Mouse (Mus musculus) cerebellum, postnatal 14 days (tissue): ENCODE measurements around the gene Mindy1.
A peak's percentile ranks its signal among the peaks of the same experiment; 100 is the strongest.

ENCODE experiments used
- DNase-seq, 2 experiments: peaks; one replicate each; pipeline ENCODE4 v3.0.0; 2021; ENCODE audit warnings: mixed read lengths in 2 of 2

The Mindy1 gene

DNA sequence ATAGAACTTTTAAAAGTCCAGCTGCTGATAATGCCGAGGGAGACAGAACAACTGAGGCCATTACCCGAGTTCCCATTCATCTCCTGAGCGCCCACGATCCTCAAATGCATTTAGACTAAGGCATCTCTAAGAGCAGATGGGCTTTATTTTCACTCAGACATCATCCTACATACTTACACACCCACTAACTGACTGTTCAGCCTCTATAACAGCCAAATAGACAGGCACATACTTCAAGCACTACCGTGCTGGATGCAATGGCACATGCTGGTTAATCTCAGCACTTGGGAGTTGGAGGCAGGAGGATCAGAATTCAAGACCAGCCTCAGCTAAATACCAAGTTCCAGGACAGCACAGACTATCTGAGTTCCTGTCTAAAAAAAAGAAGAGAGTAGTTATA is 11.4 kb upstream of the Mindy1 start:
- DNase-seq: no peak

DNA sequence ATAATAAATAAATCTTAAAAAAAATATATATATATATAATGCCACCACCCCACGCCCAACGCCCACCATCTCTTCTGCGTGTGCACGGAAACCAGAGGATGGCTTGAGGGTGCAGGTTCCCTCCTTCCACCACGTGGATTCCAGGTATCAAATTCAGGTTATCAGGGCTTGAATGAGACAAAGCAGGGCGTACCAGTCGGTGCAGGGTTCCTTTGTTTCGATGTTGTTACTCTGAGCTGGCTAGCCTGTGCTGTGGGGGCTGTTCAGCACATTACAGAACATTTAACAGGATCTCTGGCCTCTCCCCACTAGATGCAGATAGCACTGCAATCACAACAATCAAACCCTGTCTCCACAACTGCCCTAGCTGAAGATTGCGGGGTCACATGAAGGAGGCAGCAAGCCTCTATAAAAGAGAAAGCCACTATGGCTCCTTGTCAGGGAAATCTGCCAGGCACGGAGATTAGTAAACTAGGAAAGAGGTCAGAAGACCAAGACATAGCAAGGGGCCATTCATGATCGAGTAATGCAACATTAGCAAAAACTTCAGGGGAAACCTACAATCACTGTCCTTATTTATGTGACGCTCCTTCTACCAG is 10.3 kb upstream of the Mindy1 start:
- DNase-seq: no peak

DNA sequence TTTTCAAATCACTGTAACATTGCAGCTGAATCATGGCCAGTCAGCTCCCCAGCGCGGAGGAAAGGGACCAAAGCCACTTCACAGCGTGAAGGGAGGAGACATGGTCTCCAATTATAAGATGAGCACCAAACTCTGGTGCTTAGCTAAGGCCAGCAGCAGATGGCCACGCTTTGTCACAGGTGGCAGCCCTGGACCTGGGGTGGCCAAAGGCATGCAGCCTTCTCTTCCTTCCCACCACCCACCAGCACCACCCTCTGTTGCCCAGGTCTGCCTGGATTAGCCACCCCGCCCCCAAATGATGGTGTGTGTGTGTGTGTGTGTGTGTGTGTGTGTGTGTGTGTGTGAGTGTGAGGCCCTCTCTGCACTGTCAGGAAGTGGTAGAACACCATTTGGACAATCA is 7.7 kb upstream of the Mindy1 start:
- DNase-seq: peak; percentile 90 to 92

DNA sequence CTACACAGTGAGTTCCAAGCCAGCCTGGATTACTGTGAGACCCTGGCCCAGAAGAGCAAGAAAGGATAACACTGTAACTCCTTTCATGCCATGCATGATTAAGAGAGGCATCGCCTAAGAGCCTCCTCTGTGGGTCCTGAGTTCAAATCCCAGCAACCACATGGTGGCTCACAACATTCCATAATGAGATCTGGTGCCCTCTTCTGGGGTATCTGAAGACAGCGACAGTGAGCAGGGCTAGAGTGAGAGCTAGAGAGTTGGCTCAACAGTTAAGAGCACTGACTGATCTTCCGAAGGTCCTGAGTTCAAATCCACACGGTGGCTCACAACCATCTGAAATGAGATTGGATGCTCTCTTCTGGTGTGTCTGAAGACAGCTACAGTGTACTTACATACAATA is 6.7 kb upstream of the Mindy1 start:
- DNase-seq: no peak

DNA sequence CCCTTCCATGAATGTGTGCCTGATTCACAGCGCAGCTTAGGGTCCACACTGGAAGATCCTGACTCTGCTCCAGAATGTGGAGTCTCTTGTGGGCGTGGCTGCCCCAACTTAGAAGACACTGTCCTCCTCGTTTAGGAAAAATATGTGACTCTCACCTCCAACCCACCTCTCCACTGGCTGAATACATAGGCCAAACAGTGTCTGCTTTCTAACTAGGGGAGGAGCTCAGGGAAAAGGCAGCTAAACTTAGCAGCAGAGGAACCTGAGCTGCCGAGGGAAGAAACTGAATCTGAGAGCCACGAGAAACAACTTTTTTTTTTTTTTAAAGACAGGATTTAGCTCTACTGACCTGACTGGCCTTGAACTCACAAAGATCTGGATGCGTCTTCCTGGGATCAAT is 6.0 kb upstream of the Mindy1 start:
- DNase-seq: no peak

DNA sequence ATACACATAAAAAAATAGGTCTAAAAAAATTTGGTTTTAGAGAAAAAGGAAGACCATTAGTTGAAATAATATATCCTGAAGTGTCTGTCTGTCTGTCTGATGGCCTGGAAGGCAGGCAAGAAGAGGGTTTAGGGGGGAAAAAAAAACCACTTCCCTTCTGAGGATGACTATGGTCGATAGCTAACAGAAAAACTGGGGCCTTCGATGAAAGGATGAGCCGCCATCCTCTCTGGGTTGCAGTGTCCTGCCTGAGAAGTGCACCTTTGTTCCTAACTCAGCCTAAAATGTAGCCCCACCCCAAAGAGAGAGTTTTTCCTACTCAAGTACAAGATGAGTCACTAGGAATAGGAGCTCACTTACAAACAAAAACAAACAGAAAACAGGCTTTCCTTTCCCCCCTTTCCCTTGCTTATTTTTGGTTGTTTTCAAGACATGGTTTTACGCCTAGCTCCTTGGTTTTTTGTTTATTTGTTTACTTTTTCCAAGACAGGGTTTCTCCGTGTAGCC is 4.7 kb upstream of the Mindy1 start:
- DNase-seq: no peak

DNA sequence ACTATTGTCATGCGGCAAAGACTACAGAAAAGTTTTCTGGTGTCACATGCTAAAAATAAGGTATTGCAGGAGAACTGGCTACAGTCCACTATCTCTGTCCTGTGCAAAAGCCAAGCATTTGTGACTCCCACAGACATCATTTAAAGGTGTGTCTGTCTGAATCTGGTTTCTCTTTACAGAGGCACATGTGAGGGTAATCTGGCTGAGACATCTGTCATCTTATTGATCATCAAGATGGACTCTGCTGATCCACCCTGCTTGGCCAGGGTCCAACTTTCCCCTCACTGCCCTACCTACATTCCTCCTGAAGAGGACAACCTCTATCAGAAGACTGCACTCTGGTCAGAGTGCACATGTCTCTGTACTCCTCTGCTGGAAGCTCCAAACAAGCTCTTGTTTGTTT is 4.0 kb upstream of the Mindy1 start:
- DNase-seq: peak; percentile 42 to 44

DNA sequence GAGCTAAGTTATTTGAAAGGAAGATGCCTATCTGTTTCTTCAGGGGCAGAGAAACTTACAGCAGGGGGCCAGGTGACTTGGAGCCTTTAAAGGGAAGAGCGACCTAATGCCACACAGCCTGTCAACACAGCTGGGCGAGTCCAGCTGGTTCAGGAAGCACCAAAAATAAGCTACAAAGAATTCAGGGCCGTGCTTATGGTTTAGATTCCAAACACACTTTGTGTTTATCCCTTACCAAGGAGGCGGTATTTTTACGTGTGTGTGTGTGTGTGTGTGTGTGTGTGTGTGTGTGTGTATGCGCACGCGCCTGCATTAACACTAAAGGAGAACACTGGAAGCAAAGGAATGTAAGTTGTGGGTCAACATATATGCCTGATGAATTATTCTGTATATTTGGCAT is 398 bp upstream of the Mindy1 start:
- DNase-seq: peak; percentile 45 to 58

DNA sequence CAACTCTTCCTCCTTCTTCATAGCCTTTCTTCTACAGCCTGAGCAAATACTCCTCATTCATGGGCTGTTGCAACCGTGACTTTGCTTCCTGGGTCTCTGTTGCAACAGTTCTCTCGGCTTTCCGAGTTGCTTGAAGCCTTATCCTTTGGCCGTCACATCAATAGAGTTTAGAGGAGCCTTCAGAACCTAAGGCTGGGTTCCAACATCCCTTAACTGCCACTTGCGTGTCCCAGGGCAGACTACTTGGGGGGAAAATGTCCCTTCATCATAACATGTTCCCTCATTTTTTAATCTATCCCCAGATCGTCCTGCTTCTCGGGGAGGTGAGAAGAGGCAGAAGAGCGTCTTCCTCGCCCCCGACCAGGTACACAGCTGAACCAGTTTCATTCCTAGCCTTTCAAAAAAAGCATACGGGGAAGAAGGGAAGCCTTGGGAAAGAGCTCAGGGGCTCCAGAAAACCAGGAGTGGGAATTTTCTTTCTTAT is 1.3 kb downstream of the Mindy1 start:
- peak; percentile 32 to 61 for DNase-seq

DNA sequence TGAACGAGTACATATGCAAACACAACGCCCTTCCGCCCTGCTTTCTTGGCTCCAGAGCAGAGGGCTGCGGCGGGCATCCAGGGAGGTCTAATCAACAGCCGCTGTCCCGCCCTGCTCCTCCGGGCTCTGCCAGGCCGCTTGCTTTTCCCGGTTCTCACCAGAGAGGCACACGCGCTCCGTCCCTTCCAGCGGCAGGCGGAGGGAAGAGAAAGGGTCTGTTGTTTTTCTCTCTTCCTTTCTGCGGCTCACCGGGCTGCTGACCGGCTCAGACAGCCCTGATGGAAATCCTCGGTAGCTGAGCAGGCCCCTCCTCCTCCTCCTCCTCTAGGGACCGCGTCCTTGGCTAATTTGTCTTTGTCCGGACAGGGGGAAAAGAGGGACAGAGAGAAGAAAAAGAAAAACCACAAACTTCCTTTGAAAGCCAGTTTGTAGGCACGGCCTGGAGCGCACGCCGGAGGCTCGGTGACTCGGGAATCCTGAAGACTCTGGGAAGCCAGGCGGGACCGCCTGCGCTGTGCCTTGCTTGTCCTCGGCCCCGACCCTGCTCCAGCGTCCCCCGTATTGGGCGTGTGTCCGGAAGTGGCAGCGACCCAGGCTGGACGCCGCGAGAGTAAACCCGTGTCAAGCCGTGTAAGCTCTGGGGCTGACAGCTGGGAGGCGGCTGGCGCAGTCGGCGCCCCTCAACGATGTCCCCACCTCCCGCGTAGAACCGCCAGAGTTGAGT is 1.9 kb downstream of the Mindy1 start:
- DNase-seq: peak; percentile 88 to 90

DNA sequence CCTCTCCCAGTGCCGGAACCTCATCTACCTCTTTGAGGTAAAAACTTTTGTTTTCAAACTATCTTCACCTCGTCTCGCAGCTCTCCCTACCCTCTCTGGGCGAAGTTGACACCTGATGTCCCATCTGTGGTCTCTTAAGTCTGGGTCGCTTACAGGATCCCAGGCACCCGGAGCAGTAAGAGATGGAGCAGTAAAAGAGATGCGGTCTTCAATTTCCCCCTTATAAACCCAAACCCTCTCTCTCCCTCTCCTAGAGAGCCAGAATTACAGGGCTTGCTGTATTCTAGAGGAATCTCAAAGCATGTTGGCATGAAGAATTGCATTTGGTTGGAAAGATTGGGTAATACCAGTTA is 2.4 kb downstream of the Mindy1 start:
- DNase-seq: no peak

DNA sequence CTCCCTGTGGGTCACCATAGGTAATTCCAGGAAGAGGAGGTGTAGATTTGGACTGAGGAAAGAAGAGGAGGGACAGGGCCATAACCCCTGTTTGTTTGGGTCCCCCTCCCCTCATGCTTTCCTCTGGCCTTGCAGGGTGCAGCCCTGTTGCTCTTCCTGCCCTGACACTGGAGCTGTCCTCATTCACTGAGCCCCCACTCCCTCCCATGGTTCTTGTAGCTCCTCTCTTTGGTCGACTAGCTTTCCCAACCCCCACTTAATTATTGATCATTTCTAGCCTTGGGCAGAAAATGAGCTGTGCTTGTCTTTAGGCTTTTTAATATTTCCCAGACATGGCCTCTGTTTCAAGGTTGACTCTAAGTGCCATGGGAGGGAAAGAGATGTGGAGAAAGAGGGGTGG is 2.9 kb downstream of the Mindy1 start:
- DNase-seq: no peak

DNA sequence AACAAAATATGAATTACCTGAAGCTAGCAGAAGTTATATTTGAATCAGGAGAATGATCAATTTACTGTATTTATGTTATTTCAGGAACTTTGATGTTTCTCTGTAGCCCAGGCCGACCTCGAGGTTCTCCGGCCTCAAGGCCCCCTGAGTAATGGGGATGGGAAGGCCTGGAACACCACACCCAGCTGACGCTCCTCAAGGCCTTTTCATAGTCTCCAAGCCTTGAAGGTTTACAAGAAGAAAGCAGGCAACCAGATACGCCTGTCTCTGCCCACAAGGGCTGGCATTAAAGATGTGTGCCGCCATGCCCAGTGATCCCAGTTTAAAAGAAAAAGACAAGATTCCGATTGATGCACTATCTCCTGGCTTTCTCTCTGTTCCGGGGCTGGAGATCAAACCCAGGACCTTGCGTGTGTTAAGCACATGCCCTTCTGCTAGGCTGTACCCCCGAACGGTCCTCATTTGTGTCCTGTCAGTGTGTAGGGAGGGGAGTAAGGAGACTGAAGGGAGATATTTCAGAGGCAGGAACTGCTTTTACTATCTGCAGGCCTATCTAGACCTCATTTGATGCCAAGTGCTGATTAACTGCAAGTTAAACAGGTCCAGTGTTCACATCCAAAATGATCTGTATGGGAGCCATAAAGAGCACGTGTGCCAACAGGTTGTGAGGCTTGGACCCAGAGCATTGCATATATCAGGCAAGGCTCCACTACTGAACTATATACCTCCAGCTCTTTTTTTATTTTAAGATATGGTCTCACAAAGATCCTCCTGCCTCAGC is 3.5 kb downstream of the Mindy1 start:
- DNase-seq: no peak

DNA sequence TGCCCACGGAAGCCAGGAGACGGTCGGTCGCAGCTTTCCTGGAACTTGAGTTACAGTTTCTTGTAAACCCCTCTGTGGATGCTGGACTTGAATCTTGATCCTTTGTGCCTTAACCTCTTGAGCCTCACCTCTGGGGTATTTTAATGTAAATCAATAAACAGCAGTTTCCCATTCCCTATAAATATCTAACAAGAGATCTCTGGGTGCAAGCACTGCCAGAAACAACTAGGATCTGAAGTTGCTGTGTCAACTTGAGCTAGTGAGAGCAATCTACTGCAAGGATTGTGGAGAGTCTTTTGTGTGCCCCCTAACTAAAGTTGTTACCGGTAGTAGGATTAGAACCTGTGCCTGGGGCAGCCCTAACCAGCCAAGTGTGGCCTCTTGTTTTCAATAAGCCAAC is 4.2 kb downstream of the Mindy1 start:
- no peak for DNase-seq

DNA sequence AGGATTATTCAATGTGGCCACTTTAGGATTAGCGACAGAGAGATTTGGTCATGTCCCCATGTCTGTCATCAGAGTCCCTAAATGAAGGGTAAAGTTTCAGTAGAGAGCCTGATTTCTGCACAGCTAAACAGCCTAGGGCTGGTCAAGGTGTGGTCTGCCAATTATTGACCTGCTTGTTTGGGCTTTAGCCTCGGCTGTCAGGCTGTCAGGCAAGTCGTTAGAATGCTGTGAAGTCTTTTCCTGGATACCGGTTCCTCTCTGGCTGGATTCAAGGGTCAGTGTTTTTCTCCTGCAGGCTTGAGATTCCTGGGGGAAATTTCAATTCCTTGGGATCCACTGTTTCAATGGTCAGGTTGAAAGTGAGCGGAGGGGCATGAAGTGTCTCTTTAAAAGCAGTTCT is 4.9 kb downstream of the Mindy1 start:
- no peak for DNase-seq

DNA sequence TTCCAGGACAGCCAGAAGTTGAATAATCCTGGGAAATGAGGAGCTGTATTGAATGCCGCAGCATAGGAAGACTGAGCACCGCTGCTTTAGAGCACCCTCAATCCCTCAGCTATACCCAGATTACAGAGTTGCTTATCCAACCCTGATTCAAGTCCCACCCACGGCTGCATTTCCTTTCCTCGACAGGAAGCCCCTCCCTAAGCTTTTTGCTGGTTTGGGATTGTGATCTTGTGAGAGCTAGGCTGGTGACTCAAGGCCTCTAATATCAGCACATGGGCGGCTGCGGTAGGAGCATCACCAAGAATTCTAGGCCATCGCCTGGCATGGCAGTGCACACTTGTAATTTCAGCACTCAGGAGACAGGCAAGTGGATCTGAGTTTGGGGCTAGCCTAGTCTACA is 5.4 kb downstream of the Mindy1 start:
- DNase-seq: no peak

DNA sequence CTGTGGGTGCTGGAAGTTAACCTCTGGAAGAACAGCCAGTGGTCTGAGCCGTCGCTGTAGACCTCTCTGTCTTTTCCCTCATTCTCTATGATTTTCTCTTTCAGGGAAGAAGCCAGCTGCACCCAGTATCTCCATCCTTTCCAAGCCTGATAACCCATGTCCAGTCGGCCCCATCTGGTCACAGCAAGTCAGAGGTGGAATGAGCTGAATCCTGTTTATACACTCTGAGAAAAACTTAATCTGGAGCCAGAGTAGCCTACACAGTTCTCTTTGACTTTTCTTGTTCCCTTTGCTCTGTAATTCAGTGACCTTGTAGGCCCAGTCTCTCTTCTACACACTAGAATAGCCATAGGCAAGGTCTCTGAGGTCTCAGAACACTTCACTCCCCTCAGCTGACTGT is 6.4 kb downstream of the Mindy1 start:
- no peak for DNase-seq

DNA sequence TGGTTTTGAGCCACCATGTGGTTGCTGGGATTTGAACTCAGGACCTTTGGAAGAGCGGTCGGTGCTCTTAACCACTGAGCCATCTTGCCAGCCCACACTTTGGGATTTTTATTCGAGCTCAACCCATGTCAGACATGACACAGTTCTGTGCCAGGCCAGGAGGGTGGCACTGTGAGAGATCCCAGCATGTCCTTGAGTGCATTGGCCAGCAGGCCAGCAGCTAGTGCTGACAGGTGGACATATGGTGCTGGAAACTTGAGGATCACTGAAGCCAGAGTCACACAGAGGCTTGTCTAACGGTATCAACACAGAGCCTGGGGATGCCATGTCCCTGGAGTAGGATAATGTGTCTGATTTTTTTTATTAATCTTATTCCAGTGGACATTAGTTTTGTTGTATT is 8.3 kb downstream of the Mindy1 start:
- peak; percentile 78 to 87 for DNase-seq

DNA sequence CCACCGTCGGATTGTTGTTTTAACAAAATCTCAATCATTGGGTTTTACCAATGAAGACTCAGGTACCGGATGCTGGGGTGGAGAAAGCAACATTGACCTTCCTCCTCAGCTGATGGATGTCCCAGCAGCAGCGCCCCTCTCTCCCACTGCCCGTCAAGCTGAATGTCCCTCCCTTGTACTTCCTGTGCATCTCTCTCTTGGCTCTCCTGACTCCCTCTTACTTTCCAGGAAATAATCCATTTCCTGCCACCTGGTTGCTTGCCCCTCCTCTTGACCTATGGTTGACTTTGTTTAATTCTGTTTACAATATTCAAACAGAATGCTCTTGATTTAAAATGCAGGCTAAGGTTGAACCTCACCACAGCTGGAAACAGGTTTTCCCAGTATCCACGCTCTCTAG is 9.0 kb downstream of the Mindy1 start:
- no peak for DNase-seq

DNA sequence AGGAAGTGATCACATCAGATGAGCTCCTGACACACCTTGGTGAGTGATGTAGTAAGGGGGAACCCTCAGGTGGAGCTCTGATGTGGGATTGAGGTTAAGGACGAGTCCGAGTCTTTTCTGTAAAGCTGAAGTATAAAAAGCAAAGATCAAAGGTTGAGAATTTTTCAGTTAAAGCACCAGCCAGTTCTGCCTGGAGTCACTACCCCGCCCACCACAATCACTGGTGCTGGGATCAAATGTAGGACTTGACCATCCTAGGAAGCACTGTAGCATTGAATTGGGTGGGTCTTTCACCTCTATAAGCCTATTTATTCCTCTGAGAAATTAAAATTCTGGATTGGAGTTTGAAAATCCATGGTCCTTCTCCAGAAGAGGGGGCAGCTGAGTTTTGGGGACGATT is 9.9 kb downstream of the Mindy1 start:
- no peak for DNase-seq

DNA sequence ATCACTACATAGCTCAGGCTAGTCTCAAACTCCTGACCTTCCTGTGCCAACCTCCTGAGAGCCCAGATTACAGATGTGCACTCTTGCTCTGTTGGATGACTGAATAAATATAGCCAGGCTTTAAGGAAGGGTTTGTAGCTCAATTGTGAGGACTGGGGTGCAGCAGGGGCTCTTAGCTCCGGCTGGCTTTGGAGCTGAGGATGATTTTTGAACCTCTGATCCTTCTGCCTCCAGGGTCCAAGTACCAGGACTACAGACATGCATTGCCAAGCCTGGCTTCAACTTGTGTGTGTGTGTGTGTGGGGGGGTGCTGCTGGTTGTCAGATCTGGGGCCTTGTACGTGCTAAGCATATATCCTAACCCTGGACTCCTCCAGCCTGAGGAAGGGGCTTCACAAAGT is 11.8 kb downstream of the Mindy1 start:
- no peak for DNase-seq

DNA sequence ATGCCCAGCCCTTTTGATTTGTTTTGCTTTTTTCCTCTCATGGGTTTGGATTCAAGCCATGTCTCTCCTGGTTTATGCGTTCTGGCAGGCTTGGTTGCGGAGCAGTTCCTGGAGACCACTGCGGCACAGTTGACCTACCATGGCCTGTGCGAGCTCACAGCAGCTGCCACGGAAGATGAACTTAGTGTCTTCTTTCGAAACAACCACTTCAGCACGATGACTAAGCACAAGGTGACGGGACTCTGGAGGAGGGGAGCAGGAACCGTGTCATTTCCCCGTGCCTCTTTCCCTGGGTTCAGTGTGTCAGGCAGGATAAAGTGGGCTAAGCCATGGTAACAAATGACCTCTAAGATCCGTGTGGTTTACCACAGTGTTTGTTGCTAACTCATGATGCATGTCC is 12.4 kb downstream of the Mindy1 start:
- DNase-seq: no peak

DNA sequence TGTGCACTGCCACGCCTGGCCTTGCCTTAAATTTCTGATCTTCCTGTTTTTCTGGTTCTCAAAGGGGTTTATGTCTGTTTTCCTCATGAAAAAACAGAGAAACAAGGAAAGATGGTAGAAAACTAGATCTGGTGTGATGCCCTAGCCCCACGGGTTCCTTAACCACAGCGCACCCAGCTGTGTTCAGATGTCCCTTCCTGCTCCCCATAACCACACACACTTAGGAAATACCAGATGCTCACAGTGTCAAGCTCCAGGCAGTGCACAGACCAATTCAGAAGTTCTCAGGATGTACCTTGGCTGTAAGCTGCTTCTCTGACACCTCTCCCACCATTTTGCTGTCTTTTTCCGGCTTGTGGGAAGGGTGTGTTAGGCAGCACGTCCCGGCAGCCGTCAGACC is 13.2 kb downstream of the Mindy1 start:
- no peak for DNase-seq

DNA sequence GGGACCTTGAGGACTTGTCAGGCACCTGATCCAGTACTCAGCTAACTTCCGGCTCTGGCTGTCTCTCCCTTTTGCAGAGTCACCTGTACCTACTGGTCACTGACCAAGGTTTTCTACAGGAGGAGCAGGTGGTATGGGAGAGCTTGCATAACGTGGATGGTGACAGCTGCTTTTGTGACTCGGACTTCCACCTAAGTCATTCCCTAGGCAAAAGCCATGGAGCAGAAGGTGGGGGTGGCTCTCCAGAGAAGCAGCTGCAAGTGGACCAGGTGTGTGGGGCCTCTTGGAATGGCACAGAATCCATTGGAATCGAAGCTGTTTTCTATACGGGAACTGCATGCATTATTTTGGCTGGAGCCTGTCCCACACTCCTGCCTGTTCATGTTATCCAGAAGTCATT is 13.6 kb downstream of the Mindy1 start:
- DNase-seq: no peak
